Mouse (Mus musculus) natural killer cell, adult 2 months (primary cell): Measurements from ENCODE around the gene Dner.

Experiments
- DNase-seq, 2 experiments: peaks; one replicate each; pipeline ENCODE4 v3.0.0; 2022; ENCODE audit warnings: low spot score in 2 of 2

Dner gene

DNA sequence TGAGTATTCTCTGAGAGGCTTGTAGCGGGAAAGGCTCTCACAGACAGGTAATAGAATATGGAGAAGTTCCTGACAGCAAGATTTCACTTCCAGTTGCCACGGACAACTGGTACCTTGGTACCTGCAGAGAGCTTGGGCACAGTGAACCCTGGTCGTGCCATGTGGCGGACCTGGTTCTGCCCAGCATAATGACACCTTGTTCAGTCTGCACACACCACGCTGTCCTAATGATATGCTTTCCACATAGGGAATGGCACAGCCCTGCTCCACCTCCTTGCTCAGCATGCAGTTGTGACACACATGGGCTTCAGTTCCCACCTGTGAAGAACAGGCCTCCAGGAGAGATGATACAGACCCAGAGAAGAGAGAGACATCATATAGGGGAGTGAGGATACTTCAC is 253.0 kb downstream of the Dner start:
- DNase-seq: no peak

DNA sequence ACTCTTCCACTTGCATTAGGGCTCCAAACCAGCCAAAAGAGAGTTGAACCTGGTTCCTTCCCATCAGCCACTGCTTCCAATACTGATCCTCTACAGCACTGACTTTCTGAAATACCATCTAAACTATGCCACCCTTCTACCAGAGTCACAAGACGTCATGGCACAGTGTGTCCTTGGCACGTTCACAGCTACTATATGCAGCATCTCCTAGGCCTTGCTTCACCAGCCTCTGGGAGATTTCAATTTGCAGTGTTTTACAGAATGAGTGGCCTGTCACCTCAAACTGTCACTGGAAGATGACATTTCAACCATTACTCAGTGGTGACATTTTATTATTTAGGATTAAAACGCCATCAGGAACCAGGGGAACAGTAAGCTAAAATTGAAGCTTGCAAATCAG is 254.6 kb downstream of the Dner start:
- DNase-seq: no peak

DNA sequence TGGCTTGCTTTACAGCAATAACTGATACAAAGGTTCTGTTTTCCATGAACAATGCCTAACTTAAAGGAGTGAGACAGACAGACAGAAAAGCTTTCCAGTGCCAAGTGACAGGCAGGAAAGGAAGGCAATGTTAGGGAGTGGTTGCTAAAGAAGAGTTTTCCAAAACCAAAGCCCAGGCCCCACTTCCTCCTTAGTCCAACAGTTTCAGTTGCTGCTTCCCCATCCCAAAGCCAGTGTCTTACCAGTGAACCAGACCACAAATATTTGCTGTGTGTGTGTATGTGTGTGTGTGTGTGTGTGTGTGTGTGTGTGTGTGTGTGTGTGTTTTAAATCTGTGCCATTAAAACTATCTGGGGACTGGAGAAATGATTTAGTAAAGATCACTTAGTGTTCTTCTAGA is 258.5 kb downstream of the Dner start:
- DNase-seq: no peak

DNA sequence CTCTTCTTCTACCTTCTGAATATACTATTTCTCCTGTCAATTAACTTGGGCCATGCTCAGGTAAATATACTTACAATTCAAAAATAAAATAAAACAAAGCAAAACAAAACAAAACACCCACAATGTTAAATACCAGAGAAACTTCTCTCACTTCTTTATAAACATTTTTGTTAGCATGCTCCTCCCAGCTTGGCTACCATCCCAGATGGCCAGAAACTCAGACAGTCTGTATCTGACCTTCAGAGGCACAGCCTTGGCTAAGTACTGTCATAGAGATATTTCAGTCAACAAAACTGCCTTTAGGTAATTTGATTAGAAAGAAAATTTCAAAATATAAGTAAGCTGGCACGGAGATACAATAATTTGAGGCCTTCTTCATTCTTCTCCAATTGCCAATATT is 259.7 kb downstream of the Dner start:
- no peak for DNase-seq

DNA sequence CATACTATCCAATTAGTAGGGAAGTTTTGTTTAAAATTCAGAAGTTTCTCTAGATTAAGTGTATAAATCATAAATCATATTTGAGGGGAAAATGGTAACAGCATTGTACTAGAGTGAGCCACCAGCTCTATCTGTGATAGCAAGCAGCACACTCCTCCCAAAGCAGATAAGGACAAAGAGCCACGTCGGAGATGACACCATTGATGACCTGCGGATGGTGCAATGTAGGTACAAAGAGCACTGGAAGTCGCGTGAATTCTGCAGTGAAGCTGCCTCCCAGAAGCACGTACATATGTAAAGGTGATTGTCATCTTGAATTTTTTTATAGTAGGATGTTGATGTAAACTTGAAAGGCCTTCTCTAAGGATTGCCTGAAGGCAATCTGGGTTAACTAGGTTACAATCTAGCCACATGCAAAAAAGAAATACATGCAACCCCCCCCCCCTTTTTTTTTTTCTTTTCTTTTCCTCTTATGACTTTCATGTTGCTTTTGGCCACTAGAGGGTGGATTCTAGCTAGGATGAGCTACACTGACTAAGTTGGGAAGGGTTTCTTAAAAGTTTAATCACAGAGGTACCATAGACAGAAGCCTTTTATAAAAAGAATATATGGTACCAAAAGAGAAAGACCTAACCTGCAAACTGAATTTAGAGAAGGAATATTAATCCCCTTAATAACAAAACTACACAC is 262.6 kb downstream of the Dner start:
- DNase-seq: no peak

DNA sequence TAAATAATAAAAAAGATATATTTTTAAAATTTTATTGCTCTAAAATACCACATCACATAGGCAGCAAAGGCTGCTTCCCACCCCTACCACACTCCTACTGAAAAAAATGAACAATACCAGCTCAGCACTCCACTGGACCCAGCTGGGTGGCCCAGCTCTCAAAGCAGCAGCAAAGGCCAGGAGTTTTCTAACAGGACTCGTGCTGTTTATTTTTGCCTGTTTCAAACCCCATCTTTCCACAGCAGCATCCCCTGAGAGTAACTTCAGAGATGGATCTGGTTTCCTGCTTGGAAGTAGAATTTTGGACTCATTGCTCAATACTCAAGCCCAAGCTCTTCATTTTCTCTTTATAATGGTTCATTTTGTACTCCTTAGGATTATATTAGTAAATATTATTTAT is 263.7 kb downstream of the Dner start:
- no peak for DNase-seq

DNA sequence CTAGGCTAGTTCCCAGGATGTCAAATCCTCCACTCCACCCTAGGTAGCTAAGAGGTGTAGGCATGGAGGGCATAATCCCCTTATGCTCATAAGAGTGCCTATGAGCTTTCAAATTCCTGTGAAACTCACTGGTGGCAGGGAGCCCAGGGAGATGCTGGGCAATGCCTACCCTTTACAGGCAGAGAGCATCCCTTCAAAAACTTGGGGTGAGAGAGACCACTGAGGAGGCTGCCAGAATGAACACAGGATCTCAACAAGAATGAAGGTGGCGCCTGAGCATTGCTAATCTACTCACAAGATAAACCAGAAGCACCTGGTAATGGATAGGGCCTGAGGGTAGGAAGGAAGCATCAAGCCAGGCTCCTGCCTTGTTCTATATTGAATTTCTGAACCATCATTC is 267.7 kb downstream of the Dner start:
- DNase-seq: no peak

DNA sequence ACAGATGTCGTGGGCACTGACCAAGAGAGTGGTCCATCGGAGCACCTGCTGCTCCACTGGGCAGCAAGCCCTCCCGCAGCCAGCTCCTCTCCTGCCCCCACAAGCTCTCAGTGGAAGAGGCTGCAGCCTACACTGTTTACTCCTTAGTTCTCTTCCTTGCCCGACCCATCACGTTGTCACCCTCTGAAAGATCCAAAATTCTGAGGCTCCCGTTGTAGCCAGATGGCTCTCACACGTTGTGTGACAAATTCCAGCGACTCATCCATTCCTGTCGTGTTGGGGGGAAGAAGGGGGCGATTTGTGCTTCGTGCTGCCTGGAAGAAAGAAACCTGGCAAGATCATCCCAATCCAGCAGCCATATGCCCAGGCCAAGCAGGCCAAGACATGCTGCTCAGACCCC is 268.3 kb downstream of the Dner start:
- no peak for DNase-seq

DNA sequence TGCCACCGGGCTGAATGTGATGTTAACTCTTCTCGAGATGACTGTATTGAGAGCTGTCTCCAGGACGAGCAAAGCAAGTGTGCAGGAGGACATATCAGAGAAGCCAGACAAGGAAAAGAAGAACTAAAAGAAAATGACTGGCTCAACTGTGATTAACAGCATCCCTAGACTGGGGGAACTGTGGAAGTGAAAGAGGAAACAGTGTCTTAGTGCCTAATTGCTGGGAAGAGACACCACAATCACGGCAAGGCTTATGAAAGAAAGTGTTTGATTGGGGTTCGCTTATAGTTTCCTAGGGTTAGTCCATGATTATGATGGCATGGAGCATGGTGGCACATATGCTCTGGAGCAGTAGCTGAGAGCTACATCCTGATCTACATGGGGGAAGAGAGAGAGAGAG is 269.3 kb downstream of the Dner start:
- DNase-seq: no peak

DNA sequence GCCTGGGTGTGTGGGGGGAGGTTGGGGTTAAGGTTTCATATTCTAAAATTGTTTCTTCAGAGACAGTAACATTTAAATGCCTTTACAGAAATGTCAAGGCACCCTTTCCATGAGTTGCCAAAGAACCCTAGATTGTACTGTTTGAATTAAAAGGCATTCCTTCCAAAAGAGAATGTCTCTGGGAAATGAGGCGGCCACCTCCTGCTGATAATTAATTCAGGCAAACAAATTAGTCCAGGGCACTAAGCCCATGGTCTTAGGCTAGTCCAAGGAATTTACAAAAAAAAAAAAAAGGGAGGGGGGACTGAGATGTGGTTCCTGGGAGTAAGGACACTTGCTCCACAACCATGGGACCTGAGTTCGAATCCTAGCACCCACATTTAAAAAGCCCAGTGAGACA is 273.1 kb downstream of the Dner start:
- DNase-seq: no peak

DNA sequence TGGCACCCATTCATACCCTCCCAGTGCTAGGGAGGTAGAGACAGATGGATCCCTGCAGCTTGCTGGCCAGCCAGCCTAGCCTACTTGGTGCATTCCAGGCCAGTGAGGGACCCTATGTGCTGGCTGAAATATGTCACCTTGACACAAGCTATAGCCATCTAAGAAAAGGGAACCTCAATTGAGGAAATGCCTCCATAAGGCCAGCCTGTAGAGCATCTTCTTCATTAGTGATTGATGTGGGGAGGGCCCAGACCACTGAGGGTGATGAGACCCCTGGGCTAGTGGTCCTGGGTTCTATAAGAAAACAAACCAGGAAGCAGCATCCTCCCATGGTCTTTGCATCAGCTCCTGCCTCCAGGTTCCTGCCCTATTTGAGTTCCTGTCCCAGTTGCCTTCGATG is 274.2 kb downstream of the Dner start:
- no peak for DNase-seq

DNA sequence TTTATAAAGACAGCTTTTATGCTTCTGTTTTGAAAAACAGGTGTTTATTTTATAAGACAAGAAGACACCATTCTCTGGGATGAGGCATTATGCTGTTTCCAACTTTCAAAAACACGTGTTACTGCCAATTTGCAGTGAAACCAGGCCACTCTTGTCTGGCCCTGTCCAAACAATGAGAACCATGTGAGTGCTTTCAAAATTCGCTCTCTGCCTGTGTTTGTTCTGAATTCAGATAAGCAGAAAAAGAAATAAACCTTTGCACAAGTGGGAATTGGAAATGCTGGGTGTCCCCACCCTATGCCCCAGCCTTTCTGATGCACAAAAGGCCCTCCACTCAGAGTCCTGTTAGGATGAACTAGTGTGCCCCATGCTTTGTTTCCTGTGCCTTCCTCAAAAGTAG is 276.6 kb downstream of the Dner start:
- DNase-seq: no peak

DNA sequence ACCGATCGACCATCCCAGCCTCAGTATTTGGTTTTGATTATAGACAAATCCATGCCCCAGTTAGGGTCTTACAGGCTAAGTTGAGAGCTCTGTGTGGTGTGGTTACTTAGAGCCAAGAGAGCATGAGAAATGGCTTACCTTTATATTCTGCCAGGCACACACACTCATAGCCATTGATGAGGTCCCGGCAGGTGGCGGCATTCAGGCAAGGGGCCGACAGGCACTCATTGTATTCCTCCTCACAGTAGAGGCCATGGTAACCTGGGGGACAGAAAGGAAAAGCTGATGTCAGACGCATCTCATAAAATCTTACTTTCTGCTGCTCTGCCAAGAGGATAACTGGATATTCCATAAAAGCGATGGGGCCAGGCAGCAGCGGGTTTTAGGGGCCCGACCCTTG is 277.5 kb downstream of the Dner start:
- no peak for DNase-seq

DNA sequence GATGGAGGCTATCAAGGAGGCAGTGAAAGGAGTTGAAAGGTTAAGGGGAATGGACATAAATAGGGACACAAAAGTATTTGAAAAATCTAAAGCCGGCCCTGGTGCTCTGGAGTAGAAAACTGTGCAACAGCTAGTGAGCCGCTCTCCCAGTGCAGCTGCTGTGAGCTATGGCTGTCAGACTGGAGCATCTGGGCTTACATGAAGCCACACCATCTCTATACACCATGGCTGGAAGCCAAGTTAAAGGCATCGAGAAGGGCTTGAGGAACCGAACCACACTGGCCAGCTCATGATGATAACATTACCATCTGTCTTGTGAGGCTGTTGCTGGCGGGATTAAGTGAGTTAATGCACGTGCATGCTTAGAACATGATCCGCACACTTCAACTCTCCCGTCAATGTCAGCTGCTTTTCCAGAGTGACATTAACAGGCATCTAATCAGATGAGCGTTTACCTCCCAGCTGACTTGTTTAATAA is 278.2 kb downstream of the Dner start:
- DNase-seq: no peak

DNA sequence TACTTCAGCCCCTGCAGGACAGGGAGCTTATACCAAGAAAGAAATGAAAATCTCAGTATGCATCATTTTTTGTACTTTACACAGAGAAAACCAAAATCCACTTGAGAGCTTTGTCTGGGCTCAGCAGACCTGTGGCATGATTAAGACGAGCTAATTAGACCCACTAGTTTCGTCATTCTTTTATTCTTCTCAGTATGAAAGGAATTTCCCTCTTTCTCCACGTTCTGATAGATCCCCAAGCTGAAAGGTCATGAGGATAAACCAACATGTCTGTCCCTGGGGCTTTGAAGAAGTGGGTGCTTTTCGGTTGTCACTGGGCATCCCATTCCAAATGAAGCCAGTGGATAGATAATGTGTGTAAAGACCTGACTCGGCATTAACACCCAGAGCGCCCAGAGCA is 278.7 kb downstream of the Dner start:
- DNase-seq: no peak

DNA sequence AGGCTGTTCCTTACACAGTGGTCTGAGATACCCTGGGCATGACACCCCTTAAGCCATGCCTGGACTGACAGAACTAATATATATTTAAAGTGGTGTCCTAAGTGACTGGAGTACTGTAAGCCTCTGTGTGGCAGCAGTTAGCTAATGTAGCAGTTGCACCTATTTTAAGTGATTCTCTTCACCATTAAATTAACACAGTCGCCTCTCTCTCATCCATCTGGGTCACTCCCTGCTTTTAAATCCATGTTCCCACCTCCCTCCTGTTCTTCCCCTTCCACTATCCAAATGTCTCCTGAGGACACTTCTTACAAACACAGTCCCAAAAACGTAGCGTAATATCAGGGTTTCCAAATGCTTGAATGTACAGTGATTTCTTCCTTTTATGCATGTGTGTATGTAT is 281.6 kb downstream of the Dner start:
- no peak for DNase-seq

DNA sequence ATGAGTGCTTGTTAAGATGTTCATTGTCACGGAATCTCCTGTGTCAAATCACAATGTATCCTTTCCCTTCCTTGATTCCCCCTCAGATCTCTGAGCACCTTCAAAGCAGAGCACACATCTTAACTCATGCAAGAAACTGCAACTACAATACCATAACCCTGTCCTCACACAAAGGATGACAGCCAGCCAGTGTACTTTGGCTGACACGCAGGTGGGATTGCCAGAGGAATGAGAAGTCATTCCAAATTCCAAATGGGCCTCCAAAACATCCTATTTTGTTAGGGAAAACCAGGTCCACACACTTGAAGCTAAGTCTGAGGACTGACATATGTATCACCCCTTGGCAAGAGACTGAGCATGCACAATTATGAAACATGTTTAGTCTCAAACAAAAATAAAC is 286.5 kb downstream of the Dner start:
- no peak for DNase-seq

DNA sequence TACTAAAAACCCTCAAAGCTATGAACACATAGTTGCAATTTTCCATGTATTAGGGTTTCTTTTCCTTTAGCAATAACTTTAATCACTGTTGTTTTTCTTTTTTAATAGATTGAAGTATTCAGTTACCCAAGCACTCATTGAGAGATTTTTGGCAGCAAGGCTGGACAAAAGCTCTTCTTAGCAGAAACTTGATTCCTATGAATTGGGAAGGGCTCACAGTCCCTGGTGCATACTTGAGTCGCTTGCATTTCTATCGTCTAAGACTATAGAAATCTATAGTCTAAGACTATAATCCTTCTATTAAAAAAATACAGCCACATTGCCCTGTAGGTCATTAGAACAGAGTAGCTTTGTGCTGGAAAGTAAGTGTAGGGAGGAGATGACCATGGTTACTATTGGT is 287.1 kb downstream of the Dner start:
- no peak for DNase-seq

DNA sequence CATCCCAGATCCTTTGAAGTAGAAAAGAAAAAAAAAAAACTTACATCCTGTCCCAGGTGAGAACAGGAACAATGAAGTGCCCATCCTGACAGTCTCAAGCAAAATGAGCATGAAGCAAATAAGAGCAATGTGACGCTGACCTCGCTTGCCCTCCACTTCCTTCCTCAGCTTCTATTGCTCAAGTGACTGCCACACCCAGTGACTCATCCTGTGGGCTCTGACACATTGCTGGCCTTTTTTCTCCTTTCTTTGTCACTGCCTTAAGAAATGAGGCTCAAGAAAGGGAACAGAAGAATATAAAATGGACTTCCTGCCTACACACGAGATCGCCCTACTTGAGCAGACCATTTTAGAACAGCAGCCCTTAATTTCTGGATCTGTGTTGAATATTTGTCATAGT is 289.1 kb downstream of the Dner start:
- DNase-seq: peak; percentile 60 to 77

DNA sequence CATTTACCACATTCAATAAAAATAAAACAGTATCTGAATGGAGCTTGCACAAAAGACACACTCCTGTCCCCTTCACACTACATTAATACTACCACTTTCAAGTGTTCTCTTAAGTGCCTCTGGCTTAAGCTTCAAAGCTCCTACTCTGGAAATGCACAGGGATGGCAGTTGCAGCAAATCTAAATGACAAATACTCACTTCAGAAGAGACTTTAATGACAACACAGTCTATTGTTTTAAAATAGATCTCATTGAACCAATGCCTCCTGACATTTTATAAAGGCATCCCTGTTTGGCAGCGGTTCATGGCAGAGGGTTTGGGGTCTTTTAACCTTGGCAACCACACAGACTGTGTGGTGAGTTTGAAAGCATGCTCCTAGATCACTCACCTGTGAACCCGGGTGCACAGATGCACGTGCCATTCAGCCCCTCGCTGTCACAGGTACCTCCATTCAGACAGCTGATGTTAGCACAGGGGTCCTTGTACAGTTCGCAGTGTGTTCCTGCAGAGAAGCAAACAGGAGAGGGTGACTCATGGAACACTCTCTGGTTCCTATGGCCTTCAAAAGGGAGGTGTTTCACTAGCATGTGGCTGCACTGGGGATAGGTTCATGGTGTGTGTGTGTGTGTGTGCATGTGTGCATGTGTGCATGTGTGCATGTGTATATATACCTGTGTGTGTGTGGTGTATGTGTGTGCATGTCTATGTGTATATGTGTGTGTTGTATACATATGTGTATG is 290.3 kb downstream of the Dner start:
- DNase-seq: no peak

DNA sequence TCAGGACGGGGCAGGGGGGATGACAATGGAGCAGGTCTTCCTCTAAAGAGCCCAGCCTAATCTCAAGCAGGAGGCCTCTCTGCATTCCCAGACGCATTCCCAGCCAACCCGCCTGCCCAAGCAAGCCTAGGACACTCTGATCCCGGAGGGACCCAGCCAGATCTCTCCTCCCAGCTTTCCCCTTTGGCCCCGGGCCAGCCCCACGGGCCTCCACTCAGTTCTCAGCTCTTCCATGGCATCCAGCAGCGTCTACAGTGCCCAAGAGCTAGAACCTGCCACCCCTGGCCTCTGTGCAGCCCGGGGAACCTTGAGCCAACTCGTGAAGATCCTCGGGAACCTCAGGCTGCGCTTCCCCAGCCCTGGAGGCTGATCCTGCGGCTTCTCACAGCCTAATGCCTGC is 291.1 kb downstream of the Dner start:
- DNase-seq: no peak

DNA sequence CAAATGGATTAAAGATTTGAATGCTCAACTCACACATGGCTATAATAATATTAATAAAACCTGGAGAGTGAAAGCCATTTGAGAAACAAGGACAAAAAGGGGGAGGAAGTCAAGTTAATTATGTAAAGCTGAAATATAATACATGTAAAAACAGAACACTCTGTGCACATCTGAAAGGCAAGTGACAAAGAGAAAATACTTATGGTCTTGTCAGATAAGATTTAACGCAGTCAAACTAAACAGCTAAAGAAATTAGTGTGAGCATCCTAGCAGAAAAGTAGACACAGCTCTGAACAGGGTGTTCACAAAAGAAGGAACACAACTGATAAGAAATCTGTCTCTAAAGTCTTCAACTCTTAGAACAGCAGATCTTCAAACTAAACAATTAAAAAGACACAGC is 293.9 kb downstream of the Dner start:
- DNase-seq: no peak

DNA sequence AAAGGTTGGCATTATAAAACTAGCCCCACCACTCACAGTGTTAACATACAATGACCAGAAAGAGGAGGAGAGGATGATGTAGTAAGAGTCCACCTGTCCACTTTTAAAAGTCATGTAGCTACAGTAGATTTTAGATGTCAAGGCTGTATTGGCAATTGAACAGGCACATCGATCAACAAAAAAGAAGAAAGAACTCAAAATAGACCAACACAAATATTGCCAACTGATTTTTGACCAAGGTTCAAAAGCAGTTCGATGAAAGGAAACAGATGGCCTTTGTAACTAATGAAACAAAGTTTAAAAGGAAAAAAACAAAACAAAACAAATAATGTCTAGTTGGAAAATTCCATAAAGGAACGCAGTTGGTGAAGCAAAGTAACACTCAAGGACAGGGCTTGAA is 296.4 kb downstream of the Dner start:
- no peak for DNase-seq

DNA sequence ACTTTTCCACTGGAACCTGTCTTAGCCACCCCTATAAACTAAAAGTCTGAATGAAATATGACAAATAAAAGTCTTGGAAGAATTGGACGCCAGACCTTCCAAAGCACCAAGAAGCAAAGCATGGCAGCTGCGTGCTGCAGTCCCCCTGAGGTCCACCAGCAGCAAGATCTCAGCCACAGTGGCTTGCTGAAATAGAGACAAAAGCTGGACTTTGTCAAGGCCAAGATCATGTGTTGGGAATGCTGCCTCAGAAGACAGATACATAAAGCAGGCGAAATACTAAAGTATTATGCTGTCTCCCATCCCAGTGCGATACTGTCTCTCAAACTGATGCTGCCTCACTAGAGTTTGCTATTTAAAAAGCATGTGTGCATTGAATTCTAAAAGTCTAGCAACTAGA is 296.9 kb downstream of the Dner start:
- no peak for DNase-seq
